Mouse (Mus musculus) limb, embryonic 11.5 days (tissue): ENCODE measurements around the gene Plpp4. TPM values are rescaled to one million over a fixed set of nuclear protein-coding genes. Genes with fewer than 3 reads are reported as not detected.

Experiments used
- ATAC-seq: fragments of 200-750 bp; cut with Nextera tagmentation; 2 replicates; pipeline ENCODE4 v1.8.0; 2017; ENCODE audit warnings: low read depth; ENCODE audit not compliant: insufficient number of reproducible peaks, low FRiP score, low TSS enrichment
- DNase-seq: peaks from one replicate; pipeline ENCODE4 v3.0.0-alpha.2; 2015; ENCODE audit warnings: low spot score
- H3K27ac ChIP-seq: fragments of 300-500 bp; sonication (generic); replicated peaks from 2 replicates; pipeline ENCODE4 v1.5.1; 2014; ENCODE audit warnings: low read depth, mild to moderate bottlenecking, low read length
- H3K27me3 ChIP-seq: fragments of 300-500 bp; sonication (generic); 2 replicates; pipeline ENCODE4 v1.6.1; 2014; ENCODE audit warnings: mild to moderate bottlenecking, low read length, mixed read lengths; ENCODE audit not compliant: control insufficient read depth, insufficient read depth
- H3K36me3 ChIP-seq: fragments of 300-500 bp; sonication (generic); 2 replicates; pipeline ENCODE4 v1.6.1; 2014; ENCODE audit warnings: mild to moderate bottlenecking, low read length, moderate library complexity, mixed read lengths; ENCODE audit not compliant: control insufficient read depth, insufficient read depth
- H3K4me1 ChIP-seq: fragments of 300-500 bp; sonication (generic); 2 replicates; pipeline ENCODE4 v1.6.1; 2014; ENCODE audit warnings: low read length, mixed read lengths; ENCODE audit not compliant: control insufficient read depth, insufficient read depth
- H3K4me2 ChIP-seq: fragments of 300-500 bp; sonication (generic); 2 replicates; pipeline ENCODE4 v1.6.1; 2014; ENCODE audit warnings: low read depth, mild to moderate bottlenecking, moderate library complexity; ENCODE audit not compliant: severe bottlenecking
- H3K4me3 ChIP-seq: fragments of 300-500 bp; sonication (generic); 2 replicates; pipeline ENCODE4 v1.5.1; 2014; ENCODE audit warnings: low read depth, low read length
- H3K9ac ChIP-seq: fragments of 300-500 bp; sonication (generic); 2 replicates; pipeline ENCODE4 v1.6.1; 2014; ENCODE audit warnings: mild to moderate bottlenecking, low read length
- H3K9me3 ChIP-seq: fragments of 300-500 bp; sonication (generic); 2 replicates; pipeline ENCODE4 v1.6.1; 2016; ENCODE audit warnings: low read length; ENCODE audit not compliant: control insufficient read depth
- WGBS: fragments of 180-500 bp; shearing (Covaris S2); extraction: QIAGEN DNeasy Blood & Tissue Kit; methylation state at CpG from one replicate; pipeline ENCODE4 v1.1.7; 2014; 5-methylcytosine and 5-hydroxymethylcytosine counted together
- polyA plus RNA-seq: library from polyadenylated mRNA; unstranded; fragments of >200 nt; fragmentation: Nextera tagmentation; extraction: Ambion mirVana; gene quantifications from 2 replicates; pipeline ENCODE4 v1.2.1, GENCODE M21; 2014

Gene Plpp4
- polyA plus RNA-seq, 1 experiment from 2014 or later: 0.41 TPM

DNA sequence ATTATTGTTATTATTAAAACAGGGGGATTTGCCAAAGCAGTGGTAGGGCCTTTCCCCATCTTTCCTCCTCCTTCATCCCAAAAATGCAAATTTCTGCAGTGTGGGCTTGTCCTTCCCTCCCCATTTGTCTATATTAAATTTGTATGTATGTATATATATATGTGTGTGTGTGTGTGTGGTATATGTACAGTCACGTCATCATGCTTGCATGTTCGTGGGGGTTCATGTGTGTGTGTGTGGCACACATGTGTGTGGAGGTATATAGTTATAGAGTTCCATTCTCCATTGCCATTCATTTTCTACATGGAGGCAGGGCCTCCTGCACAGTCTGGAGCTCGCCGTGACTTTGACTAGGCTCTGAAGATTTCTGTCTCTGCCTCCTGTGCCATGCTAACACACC is 22.0 kb downstream of the Plpp4 start:
- no peak for DNase-seq
- WGBS: 93% methylated on average over 4 of the region's 4 CpGs

DNA sequence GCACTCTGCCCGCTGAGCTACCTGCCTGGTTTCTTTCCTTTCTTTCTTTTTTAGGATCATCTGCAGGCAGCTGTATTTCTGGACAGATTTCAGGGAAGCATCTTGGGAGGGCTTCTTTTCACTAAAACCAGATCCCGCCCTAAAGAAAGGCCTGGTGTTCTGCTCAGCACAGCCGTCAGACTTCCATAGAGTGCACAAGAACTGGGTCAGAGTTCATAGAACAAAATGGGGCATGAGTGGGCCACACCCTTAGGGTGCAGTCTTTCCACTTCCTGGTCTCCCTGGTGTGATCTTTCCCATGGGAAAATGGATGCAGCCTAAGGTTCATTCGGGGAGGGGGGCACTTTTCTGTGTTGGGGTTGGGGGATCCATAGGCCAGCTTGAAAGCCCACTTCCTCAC is 22.4 kb downstream of the Plpp4 start:
- 87% methylated on average over 4 of the region's 4 CpGs for WGBS
- Histone ChIP-seq H3K4me1 (no peaks in the 10 kb centered on the region), H3K9me3 (no peaks in the 10 kb centered on the region), H3K9ac (no peak overlapping the region), H3K4me2 (no peak overlapping the region), H3K27me3 (no peaks in the 10 kb centered on the region), H3K4me3 (no peak overlapping the region), H3K27ac (no peak overlapping the region), H3K36me3 (no peaks in the 10 kb centered on the region)
- no peak for DNase-seq
- ATAC-seq: no peak

More for the DNA sequence above, 22.0 kb downstream of the Plpp4 start:
- H3K4me1 ChIP-seq: no peaks in the 10 kb centered on the region
- ATAC-seq: no peak
- no peaks in the 10 kb centered on the region for H3K27me3 ChIP-seq
- no peak overlapping the region for H3K4me3 ChIP-seq
- H3K9me3 ChIP-seq: no peaks in the 10 kb centered on the region
- no peak overlapping the region for H3K27ac ChIP-seq
- no peak overlapping the region for H3K9ac ChIP-seq
- H3K36me3 ChIP-seq: no peaks in the 10 kb centered on the region
- H3K4me2 ChIP-seq: no peak overlapping the region

DNA sequence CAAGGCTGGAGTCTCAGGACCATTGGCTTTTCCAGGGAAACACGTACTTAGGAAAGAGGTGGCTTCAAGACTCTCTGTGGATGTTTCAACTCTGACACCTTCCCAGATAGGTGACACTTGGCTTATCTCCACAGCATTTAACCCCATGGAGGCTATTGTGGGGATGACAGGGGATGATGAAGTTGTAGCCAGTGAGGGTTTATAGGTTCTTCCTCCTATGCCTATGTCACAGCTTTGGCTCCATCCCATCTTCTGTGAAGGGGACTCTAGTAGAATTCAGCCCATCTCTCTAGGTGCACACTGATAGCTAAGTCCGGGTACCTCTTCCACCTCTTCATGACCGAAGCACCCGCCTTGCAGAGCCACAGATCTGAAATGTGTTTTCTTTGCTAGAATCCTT is 25.1 kb downstream of the Plpp4 start:
- 92% methylated on average over 4 of the region's 4 CpGs for WGBS
- no peaks in the 10 kb centered on the region for H3K27me3 ChIP-seq
- H3K4me2 ChIP-seq: no peak overlapping the region
- no peaks in the 10 kb centered on the region for H3K9me3 ChIP-seq
- no peaks in the 10 kb centered on the region for H3K36me3 ChIP-seq
- H3K9ac ChIP-seq: no peak overlapping the region
- ATAC-seq: no peak
- H3K4me3 ChIP-seq: no peak overlapping the region
- no peaks in the 10 kb centered on the region for H3K4me1 ChIP-seq
- no peak overlapping the region for H3K27ac ChIP-seq
- no peak for DNase-seq

DNA sequence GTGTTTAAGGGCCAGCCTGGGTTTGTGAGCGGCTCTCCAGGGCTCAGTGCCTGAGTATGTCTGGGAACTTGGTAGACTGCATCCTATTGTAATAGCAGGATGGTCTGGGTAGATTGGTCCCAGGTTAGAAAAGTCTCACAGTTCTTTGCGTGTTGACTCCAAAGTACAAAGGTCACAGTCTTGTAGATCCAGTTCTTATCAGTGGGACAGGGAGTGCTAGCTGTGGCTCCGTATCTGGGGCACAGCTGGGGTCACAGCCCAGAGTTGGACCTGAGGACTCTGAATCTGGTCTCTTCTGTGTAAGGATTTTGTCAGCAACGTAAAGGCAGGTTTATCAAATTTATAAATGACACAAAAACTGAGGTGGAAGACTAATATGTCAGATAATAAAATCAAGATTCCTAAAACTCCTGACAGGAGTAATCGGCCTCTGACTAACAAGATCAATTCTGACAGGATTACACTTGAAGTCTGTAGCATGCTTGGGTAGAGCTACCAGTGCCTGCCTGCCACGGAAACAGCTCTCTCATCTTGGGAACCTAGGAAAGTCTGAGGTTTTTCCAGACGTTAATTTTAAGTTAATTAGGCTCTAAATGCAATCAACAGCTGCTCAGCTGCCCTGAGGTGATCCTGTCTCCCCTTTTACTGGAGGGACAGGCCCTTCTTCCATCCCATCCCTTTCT is 28.5 kb downstream of the Plpp4 start:
- no peaks in the 10 kb centered on the region for H3K36me3 ChIP-seq
- no peak overlapping the region for H3K4me2 ChIP-seq
- no peaks in the 10 kb centered on the region for H3K27me3 ChIP-seq
- H3K4me3 ChIP-seq: no peak overlapping the region
- no peak for ATAC-seq
- H3K4me1 ChIP-seq: no peaks in the 10 kb centered on the region
- no peak for DNase-seq
- H3K9ac ChIP-seq: no peak overlapping the region
- 64% methylated on average over 7 of the region's 7 CpGs for WGBS
- no peaks in the 10 kb centered on the region for H3K9me3 ChIP-seq
- no peak overlapping the region for H3K27ac ChIP-seq

DNA sequence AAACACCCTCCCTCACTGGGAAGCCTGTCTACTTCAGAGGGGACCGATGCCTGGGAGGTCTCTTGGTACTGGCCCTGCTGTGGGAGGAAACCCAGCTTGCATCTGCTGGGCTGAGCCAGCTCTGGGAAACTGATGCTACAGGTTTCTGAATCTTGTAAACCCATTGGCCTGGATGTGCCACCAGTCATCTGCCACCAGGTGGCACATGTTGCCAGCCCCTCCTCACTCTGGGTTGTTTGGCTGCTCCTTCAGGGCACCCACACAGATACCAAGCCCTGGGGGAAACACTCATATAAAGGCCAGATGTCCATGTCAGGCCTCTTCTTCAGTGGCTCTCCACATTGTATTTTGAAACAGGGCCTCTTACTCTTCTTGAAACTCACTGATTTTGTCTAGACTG is 36.4 kb downstream of the Plpp4 start:
- H3K4me2 ChIP-seq: no peak overlapping the region
- no peak overlapping the region for H3K4me3 ChIP-seq
- DNase-seq (peak; percentile 26), ATAC-seq (no peak)
- no peak overlapping the region for H3K9ac ChIP-seq
- no peaks in the 10 kb centered on the region for H3K27me3 ChIP-seq
- 92% methylated on average over 1 of the region's 1 CpGs for WGBS
- H3K4me1 ChIP-seq: no peaks in the 10 kb centered on the region
- H3K9me3 ChIP-seq: no peaks in the 10 kb centered on the region
- no peaks in the 10 kb centered on the region for H3K36me3 ChIP-seq
- no peak overlapping the region for H3K27ac ChIP-seq

DNA sequence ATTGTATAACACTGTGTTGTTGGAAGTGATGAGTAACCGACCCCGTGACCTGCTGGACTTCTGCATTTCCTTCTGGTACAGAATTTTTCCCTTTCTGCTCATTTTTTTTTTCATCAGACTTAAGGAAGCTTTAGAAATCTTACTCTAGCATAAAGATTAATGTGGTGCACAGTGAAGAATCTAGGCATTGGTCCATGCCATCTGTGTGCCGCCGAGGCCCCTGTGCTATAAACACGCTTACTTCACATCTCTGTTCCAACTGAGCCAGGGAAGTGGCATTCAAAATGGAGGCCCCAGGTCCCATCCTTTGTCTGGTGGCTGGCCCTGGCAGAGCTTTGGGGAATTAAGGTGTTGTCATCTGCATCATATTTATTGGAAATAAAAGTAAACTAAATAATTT is 44.8 kb downstream of the Plpp4 start:
- no peak overlapping the region for H3K27ac ChIP-seq
- no peaks in the 10 kb centered on the region for H3K4me1 ChIP-seq
- 96% methylated on average over 5 of the region's 5 CpGs for WGBS
- no peaks in the 10 kb centered on the region for H3K36me3 ChIP-seq
- no peaks in the 10 kb centered on the region for H3K9me3 ChIP-seq
- ATAC-seq: no peak
- H3K4me3 ChIP-seq: no peak overlapping the region
- DNase-seq: no peak
- no peaks in the 10 kb centered on the region for H3K27me3 ChIP-seq
- H3K4me2 ChIP-seq: no peak overlapping the region
- no peak overlapping the region for H3K9ac ChIP-seq

DNA sequence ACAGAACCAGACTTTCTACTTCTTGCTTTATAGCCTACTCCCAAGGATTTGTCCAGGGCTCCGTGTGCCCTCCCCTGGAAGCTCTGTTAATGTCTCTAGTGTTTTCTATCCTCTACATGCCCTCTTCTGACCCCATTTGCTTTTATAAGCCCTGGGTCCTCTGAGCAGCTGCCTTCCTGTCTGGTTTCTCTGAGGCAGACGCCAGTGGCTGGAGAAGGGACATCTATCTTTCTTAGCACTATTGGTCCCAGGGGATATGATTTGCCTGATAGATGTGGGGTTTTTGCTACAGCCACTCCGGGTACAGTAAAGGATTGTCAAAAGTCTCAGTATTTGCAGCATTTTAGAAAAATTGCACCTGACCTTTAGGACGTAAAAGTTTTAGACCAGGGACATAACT is 46.5 kb downstream of the Plpp4 start:
- ATAC-seq (no peak), DNase-seq (no peak)
- Histone ChIP-seq H3K4me2 (no peak overlapping the region), H3K9ac (no peak overlapping the region), H3K36me3 (no peaks in the 10 kb centered on the region), H3K27me3 (no peaks in the 10 kb centered on the region), H3K27ac (no peak overlapping the region), H3K9me3 (no peaks in the 10 kb centered on the region), H3K4me3 (no peak overlapping the region), H3K4me1 (0 out of 2 replicates have a peak, but pooled peaks cover 3% of the 10 kb centered on the region)
- WGBS: 52% methylated on average over 4 of the region's 4 CpGs

DNA sequence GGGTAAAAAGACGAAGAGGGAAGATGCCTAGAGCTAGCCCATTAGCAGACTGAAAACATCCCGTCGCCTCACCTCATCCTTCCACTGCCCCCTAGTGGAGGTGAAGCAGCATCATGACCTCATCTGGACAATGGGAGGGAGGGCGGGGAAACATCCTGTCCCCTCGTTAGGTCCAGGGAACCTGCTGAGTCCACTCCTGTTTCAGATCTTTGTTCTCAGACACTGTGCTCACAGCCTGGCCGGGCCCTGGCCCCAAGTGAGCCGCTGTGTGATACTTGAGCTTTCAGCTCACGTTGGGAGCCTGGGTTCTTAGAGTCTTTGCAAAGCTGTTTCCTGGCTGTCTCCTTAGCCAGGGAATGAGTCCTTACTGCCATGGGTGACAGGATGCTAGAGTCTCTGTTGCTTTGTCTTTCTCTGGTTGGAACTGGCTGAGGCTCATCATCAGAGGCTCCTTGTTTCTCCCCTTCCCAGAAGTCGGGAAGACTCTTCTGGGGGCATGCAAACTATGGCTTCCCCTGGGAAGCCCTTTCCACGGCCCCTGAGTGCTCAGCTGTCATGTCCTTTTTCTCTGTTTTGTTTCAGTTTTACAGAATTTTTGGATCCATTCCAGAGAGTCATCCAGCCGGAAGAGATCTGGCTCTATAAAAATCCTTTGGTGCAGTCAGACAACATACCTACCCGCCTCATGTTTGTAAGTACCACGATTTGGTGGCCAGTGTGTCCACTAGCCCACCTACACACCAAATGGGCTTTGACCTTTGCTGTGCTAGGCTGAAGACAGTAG is 50.4 kb downstream of the Plpp4 start:
- no peaks in the 10 kb centered on the region for H3K9me3 ChIP-seq
- H3K4me1 ChIP-seq: 0 out of 2 replicates have a peak, but pooled peaks cover 3% of the 10 kb centered on the region
- H3K27me3 ChIP-seq: no peaks in the 10 kb centered on the region
- no peak overlapping the region for H3K4me2 ChIP-seq
- DNase-seq: peak; percentile 48
- H3K27ac ChIP-seq: no peak overlapping the region
- no peak for ATAC-seq
- no peak overlapping the region for H3K9ac ChIP-seq
- no peaks in the 10 kb centered on the region for H3K36me3 ChIP-seq
- WGBS: 35% methylated on average over 13 of the region's 13 CpGs
- H3K4me3 ChIP-seq: no peak overlapping the region
